Mouse (Mus musculus) lung, adult 2 months (tissue): ENCODE results near the gene Cr1l.

Source experiments
- CTCF ChIP-seq: fragments of 200-500 bp; IDR thresholded peaks from 2 replicates; pipeline ENCODE4 v1.5.1; 2011; ENCODE audit warnings: mild to moderate bottlenecking, low read length, control low read depth; ENCODE audit not compliant: insufficient read depth
- POLR2A ChIP-seq: fragments of 200-500 bp; IDR thresholded peaks from 2 replicates; pipeline ENCODE4 v1.6.1; 2011; ENCODE audit warnings: low read depth, mild to moderate bottlenecking, control low read depth, low read length, borderline replicate concordance; ENCODE audit errors: extremely low read depth

DNA sequence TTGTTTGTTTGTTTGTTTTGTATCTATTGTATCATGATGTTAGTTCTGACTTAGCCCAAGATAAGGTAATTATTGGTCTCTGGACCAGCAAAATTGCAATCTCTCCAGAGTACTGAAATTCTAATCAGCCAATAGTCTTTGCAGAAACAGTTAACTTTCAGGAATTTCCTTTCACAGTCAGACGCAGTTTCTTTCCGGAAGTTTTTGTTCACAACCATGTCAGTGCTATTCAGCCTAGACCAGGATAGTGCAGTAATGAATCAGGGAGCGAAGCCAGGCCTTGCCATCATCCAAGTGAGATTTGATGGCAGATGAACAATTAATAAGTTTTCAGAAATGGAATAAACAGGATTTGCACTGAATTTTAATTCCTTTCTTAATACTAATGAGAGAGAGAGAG lies 684 bp upstream of the Cr1l start:
- TF ChIP-seq CTCF (no peak), POLR2A (no peak)
